Mouse (Mus musculus) MEL (cell line): ENCODE data around the gene Timm13. TPM values are rescaled to one million over a fixed set of nuclear protein-coding genes. Genes with fewer than 3 reads are reported as not detected.

Experiments
- DNase-seq: peaks from one replicate; pipeline ENCODE4 v3.0.0; 2011; ENCODE audit warnings: low read depth, low spot score
- H3K27ac ChIP-seq: 2 replicates; pipeline ENCODE4 v1.5.1; 2012; ENCODE audit warnings: low read depth, mild to moderate bottlenecking, control low read depth, low read length, moderate library complexity; ENCODE audit not compliant: control insufficient read depth
- H3K27me3 ChIP-seq, 2 experiments: fragments of 150-350 bp in 1 of 2; sonication (generic) in 1 of 2; 2 replicates each; pipeline ENCODE4 v1.6.1; 2012; ENCODE audit warnings: low read length in 2 of 2, mild to moderate bottlenecking in 2 of 2, improper control_type of control experiment in 1 of 2, moderate library complexity in 1 of 2; ENCODE audit not compliant: insufficient read depth in 2 of 2, control insufficient read depth in 1 of 2
- H3K36me3 ChIP-seq, 2 experiments: 2 replicates each; pipeline ENCODE4 v1.6.1; 2012 to 2014; ENCODE audit warnings: low read length in 2 of 2, improper control_type of control experiment in 1 of 2, inconsistent platforms in 1 of 2, mild to moderate bottlenecking in 1 of 2; ENCODE audit not compliant: insufficient read depth in 2 of 2, control insufficient read depth in 1 of 2
- H3K4me1 ChIP-seq, 2 experiments: fragments of 150-350 bp in 1 of 2; sonication (generic) in 1 of 2; 2 replicates each; pipeline ENCODE4 v1.6.1; 2012; ENCODE audit warnings: low read length in 2 of 2, improper control_type of control experiment in 1 of 2, mild to moderate bottlenecking in 1 of 2; ENCODE audit not compliant: insufficient read depth in 2 of 2, control insufficient read depth in 1 of 2
- H3K4me3 ChIP-seq, 2 experiments: fragments of 150-350 bp in 1 of 2; sonication (generic) in 1 of 2; 2 replicates each; pipeline ENCODE4 v1.5.1; 2012; ENCODE audit warnings: low read depth in 2 of 2, low read length in 2 of 2, mild to moderate bottlenecking in 2 of 2, moderate library complexity in 2 of 2, control low read depth in 1 of 2, improper control_type of control experiment in 1 of 2; ENCODE audit not compliant: control insufficient read depth in 1 of 2, insufficient read depth in 1 of 2
- H3K79me2 ChIP-seq: 2 replicates; pipeline ENCODE4 v1.6.1; 2012; ENCODE audit warnings: mild to moderate bottlenecking, low read length, moderate library complexity; ENCODE audit not compliant: control insufficient read depth, poor library complexity, insufficient read depth
- H3K9ac ChIP-seq: 2 replicates; pipeline ENCODE4 v1.6.1; 2012; ENCODE audit warnings: low read depth, mild to moderate bottlenecking, control low read depth, low read length, moderate library complexity; ENCODE audit not compliant: control insufficient read depth, poor library complexity, severe bottlenecking
- H3K9me3 ChIP-seq: fragments of 150-350 bp; sonication (generic); replicated peaks from 2 replicates; pipeline ENCODE4 v1.6.1; 2012; ENCODE audit warnings: mild to moderate bottlenecking, low read length, improper control_type of control experiment, moderate library complexity; ENCODE audit not compliant: insufficient read depth
- CHD2 ChIP-seq: IDR thresholded peaks from 2 replicates; pipeline ENCODE4 v1.6.1; 2011; ENCODE audit warnings: low read length, improper control_type of control experiment
- CTCF ChIP-seq, 3 experiments: IDR thresholded peaks in 2 of 3; conservative IDR thresholded peaks in 1 of 3; 2 replicates each; pipeline ENCODE4 v1.5.1; 2011 to 2012; ENCODE audit warnings: low read length in 3 of 3, low read depth in 2 of 3, mild to moderate bottlenecking in 2 of 3, improper control_type of control experiment in 1 of 3, inconsistent platforms in 1 of 3, mixed read lengths in 1 of 3, moderate library complexity in 1 of 3; ENCODE audit not compliant: control insufficient read depth in 1 of 3, insufficient read depth in 1 of 3, poor library complexity in 1 of 3, severe bottlenecking in 1 of 3
- E2F4 ChIP-seq: IDR thresholded peaks from 2 replicates; pipeline ENCODE4 v1.6.1; 2011; ENCODE audit warnings: low read depth, low read length, improper control_type of control experiment, borderline replicate concordance
- ELF1 ChIP-seq: IDR thresholded peaks from 2 replicates; pipeline ENCODE4 v1.6.1; 2014; ENCODE audit warnings: low read depth, mild to moderate bottlenecking, inconsistent platforms, low read length, improper control_type of control experiment, moderate library complexity
- ETS1 ChIP-seq: IDR thresholded peaks from 2 replicates; pipeline ENCODE4 v1.6.1; 2012; ENCODE audit warnings: low read depth, mild to moderate bottlenecking, inconsistent platforms, low read length, improper control_type of control experiment, moderate library complexity
- GATA1 ChIP-seq: IDR thresholded peaks from 2 replicates; pipeline ENCODE4 v1.6.1; 2011; ENCODE audit warnings: low read depth, low read length, improper control_type of control experiment
- HCFC1 ChIP-seq: IDR thresholded peaks from 2 replicates; pipeline ENCODE4 v1.6.1; 2012; ENCODE audit warnings: low read depth, mild to moderate bottlenecking, inconsistent platforms, low read length, improper control_type of control experiment, moderate library complexity
- JUND ChIP-seq: IDR thresholded peaks from 2 replicates; pipeline ENCODE4 v1.6.1; 2011; ENCODE audit warnings: low read depth, mild to moderate bottlenecking, improper control_type of control experiment, low read length
- KAT2A ChIP-seq: conservative IDR thresholded peaks from 2 replicates; pipeline ENCODE4 v1.6.1; 2012; ENCODE audit warnings: low read depth, low read length, improper control_type of control experiment, inconsistent platforms
- MAX ChIP-seq: IDR thresholded peaks from 2 replicates; pipeline ENCODE4 v1.6.1; 2011; ENCODE audit warnings: low read length, improper control_type of control experiment
- MAZ ChIP-seq: IDR thresholded peaks from 2 replicates; pipeline ENCODE4 v1.6.1; 2012; ENCODE audit warnings: low read depth, mild to moderate bottlenecking, inconsistent platforms, low read length, improper control_type of control experiment
- MXI1 ChIP-seq: IDR thresholded peaks from 2 replicates; pipeline ENCODE4 v1.6.1; 2011; ENCODE audit warnings: mild to moderate bottlenecking, low read depth, low read length, improper control_type of control experiment
- NELFE ChIP-seq: IDR thresholded peaks from 2 replicates; pipeline ENCODE4 v1.6.1; 2011; ENCODE audit warnings: low read depth, low read length, improper control_type of control experiment
- POLR2A ChIP-seq, 2 experiments: IDR thresholded peaks; 2 replicates each; pipeline ENCODE4 v1.6.1; 2011 to 2012; ENCODE audit warnings: low read length in 2 of 2, mild to moderate bottlenecking in 2 of 2, control low read depth in 1 of 2, improper control_type of control experiment in 1 of 2, low read depth in 1 of 2, moderate library complexity in 1 of 2; ENCODE audit not compliant: control insufficient read depth in 1 of 2, insufficient read depth in 1 of 2, poor library complexity in 1 of 2
- POLR2AphosphoS2 ChIP-seq: IDR thresholded peaks from 2 replicates; pipeline ENCODE4 v1.6.1; 2011; ENCODE audit warnings: low read length, improper control_type of control experiment
- RCOR1 ChIP-seq: IDR thresholded peaks from 2 replicates; pipeline ENCODE4 v1.6.1; 2012; ENCODE audit warnings: low read depth, mild to moderate bottlenecking, inconsistent platforms, low read length, improper control_type of control experiment
- SIN3A ChIP-seq: IDR thresholded peaks from 2 replicates; pipeline ENCODE4 v1.6.1; 2012; ENCODE audit warnings: low read length, improper control_type of control experiment, inconsistent platforms
- TAL1 ChIP-seq: IDR thresholded peaks from 2 replicates; pipeline ENCODE4 v1.6.1; 2012; ENCODE audit warnings: mild to moderate bottlenecking, inconsistent platforms, low read length, moderate library complexity, mixed read lengths
- TBP ChIP-seq: IDR thresholded peaks from 2 replicates; pipeline ENCODE4 v1.8.0; 2011; ENCODE audit warnings: low read depth, low read length, improper control_type of control experiment
- TCF12 ChIP-seq: IDR thresholded peaks from 2 replicates; pipeline ENCODE4 v1.6.1; 2014; ENCODE audit warnings: low read depth, mild to moderate bottlenecking, inconsistent platforms, low read length, improper control_type of control experiment, moderate library complexity
- UBTF ChIP-seq: IDR thresholded peaks from 2 replicates; pipeline ENCODE4 v1.6.1; 2012; ENCODE audit warnings: low read depth, mild to moderate bottlenecking, inconsistent platforms, low read length, improper control_type of control experiment, moderate library complexity, borderline replicate concordance; ENCODE audit not compliant: insufficient read depth
- USF1 ChIP-seq: IDR thresholded peaks from 2 replicates; pipeline ENCODE4 v1.6.1; 2014; ENCODE audit warnings: low read depth, mild to moderate bottlenecking, inconsistent platforms, low read length, improper control_type of control experiment, moderate library complexity
- USF2 ChIP-seq, 2 experiments: IDR thresholded peaks; 2 replicates each; pipeline ENCODE4 v1.6.1; 2011 to 2012; ENCODE audit warnings: improper control_type of control experiment in 2 of 2, low read length in 2 of 2, borderline replicate concordance in 1 of 2, inconsistent platforms in 1 of 2, low read depth in 1 of 2, mild to moderate bottlenecking in 1 of 2; ENCODE audit not compliant: insufficient read depth in 1 of 2
- ZMIZ1 ChIP-seq: IDR thresholded peaks from 2 replicates; pipeline ENCODE4 v1.6.1; 2012; ENCODE audit warnings: low read depth, mild to moderate bottlenecking, inconsistent platforms, low read length, improper control_type of control experiment, moderate library complexity
- ZNF384 ChIP-seq: IDR thresholded peaks from 2 replicates; pipeline ENCODE4 v1.6.1; 2012; ENCODE audit warnings: low read depth, mild to moderate bottlenecking, inconsistent platforms, low read length, improper control_type of control experiment
- polyA plus RNA-seq, 2 experiments: library from polyadenylated mRNA; stranded (reverse) in 1 of 2; unstranded in 1 of 2; fragments of >175 nt in 1 of 2; fragments of >200 nt in 1 of 2; gene quantifications; 2 replicates each; pipeline versions ENCODE4 v1.2.1 to v1.2.4; 2012; ENCODE audit warnings: low replicate concordance in 2 of 2, low read depth in 1 of 2; ENCODE audit not compliant: insufficient read length in 2 of 2, insufficient read depth in 1 of 2, missing spikeins in 1 of 2
- total RNA-seq: library from RNA; depleted of rRNA; stranded (reverse); fragments of 300-350 nt; gene quantifications from 2 replicates; pipeline ENCODE4 v1.2.3, GENCODE M21; 2012

Timm13 gene
- total and polyA plus RNA-seq, 3 experiments = 329 to 645 (median 349) TPM

DNA sequence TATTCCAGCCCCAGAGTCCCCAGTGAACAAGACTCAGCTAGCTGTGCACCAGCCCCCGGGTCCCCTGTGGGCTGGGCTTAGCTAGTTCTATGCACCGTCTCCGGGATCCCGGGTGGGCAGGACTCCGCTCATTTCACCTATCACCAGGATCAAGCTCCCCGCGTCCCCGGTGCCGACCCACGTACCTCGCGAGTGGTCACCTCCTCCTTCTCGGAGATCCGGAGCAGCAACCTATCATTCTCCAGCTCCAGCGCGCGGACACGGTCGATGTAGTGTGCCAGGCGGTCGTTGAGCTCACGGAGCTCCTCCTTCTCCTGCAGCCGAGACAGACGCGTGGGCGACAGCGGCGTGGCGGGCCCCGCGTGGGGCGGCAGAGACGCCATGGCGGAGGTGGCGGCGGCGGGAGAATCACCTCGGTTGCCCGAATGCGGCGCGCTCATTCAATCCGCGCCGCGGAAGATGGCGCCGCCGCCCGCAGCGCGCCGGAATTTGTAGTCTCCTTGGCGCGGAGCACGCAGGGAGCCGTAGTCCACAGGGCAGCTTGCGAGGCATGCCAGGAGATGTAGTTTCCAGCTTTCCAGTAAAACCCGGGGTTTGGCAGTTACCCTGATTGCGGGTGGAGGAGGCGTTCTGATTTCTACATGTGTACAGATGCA is 17.1 kb upstream of the Timm13 start, which contains the start of gene Lmnb2:
Gene Lmnb2, minus strand, starts transcription at position 467 of the 656 bp plus-strand sequence.
- Histone ChIP-seq H3K9ac (peak within 1 kb of the TSS; percentile 87), H3K27ac (peak within 1 kb of the TSS; percentile 3; the same call in 1 of the 2 replicates), H3K4me1 (peaks cover 0 to 8% of the 10 kb centered on the region in 2 experiments; a peak in 1 of 4 replicates), H3K27me3 (no peaks in the 10 kb centered on the region; a peak in 1 of 4 replicates), H3K36me3 (peaks cover 0 to 2% of the 10 kb centered on the region in 2 experiments; a peak in 1 of 4 replicates), H3K9me3 (no peaks in the 10 kb centered on the region), H3K4me3 (peak within 1 kb of the TSS; percentile 74 to 96), H3K79me2 (peaks cover 6% of the 10 kb centered on the region)
- DNase-seq = peak; percentile 74
- TF ChIP-seq USF1 = 0 out of 2 replicates have a peak, but pooled peaks have one; percentile 4
- 0 out of 2 replicates have a peak, but pooled peaks have one; percentile 13 for TF ChIP-seq ETS1
- TF ChIP-seq USF2 (IDR thresholded peaks at IDR 0.05; ENCODE audit: borderline replicate concordance in 1 of 2, insufficient read depth in 1 of 2, low read depth in 1 of 2, low read length in 2 of 2) = no peak
- TF ChIP-seq UBTF = no peak
- TF ChIP-seq SIN3A = peak; percentile 84
- TF ChIP-seq ZNF384 = no peak
- TF ChIP-seq MAX = peak; percentile 71
- peak; percentile 49; the same call in 1 of the 2 replicates for TF ChIP-seq MAZ
- no peak for TF ChIP-seq CHD2
- peak; percentile 98 for TF ChIP-seq HCFC1
- TF ChIP-seq GATA1 = no peak
- peak; percentile 41; the same call in 1 of the 2 replicates for TF ChIP-seq POLR2AphosphoS2
- 0 out of 2 replicates have a peak, but pooled peaks have one; percentile 45 for TF ChIP-seq ZMIZ1
- peak; percentile 87 for TF ChIP-seq KAT2A
- 0 out of 2 replicates have a peak, but pooled peaks have one; percentile 76 for TF ChIP-seq E2F4
- no peak; the same call in 1 of the 2 replicates for TF ChIP-seq TCF12
- TF ChIP-seq TAL1 = no peak
- TF ChIP-seq TBP = 0 out of 2 replicates have a peak, but pooled peaks have one; percentile 28
- peak; percentile 54; the same call in 1 of the 2 replicates for TF ChIP-seq ELF1
- TF ChIP-seq POLR2A (IDR thresholded peaks at IDR 0.05; ENCODE audit: control insufficient read depth in 1 of 2, insufficient read depth in 1 of 2, low read depth in 1 of 2, low read length in 2 of 2, poor library complexity in 1 of 2) = peak; percentile 77 to 78
- 0 out of 6 replicates have a peak, but pooled peaks of 1 of the 3 experiments have one; percentile 1 for TF ChIP-seq CTCF (IDR thresholded peaks at IDR 0.05 in 2 of 3, conservative IDR thresholded peaks at IDR 0.05 in 1 of 3; ENCODE audit: control insufficient read depth in 1 of 3, insufficient read depth in 1 of 3, low read depth in 2 of 3, low read length in 3 of 3, poor library complexity in 1 of 3, severe bottlenecking in 1 of 3)
- TF ChIP-seq NELFE = peak; percentile 71
- TF ChIP-seq RCOR1 = peak; percentile 61; the same call in 1 of the 2 replicates
- TF ChIP-seq MXI1 = peak; percentile 85
- TF ChIP-seq JUND = no peak
